Mouse (Mus musculus): ENCODE measurements at regions not wholly inside any gene's neighbourhood (a gene's known extent, or its start where the extent isn't known, plus 50 kb on each side); places are given as distances from the start of the nearest gene placed in this dataset.
"Not testable (repeated sequence)": the region's sequence is repeated elsewhere in the genome, so short reads cannot be mapped to it uniquely, and the experiment has no call there.

DNA sequence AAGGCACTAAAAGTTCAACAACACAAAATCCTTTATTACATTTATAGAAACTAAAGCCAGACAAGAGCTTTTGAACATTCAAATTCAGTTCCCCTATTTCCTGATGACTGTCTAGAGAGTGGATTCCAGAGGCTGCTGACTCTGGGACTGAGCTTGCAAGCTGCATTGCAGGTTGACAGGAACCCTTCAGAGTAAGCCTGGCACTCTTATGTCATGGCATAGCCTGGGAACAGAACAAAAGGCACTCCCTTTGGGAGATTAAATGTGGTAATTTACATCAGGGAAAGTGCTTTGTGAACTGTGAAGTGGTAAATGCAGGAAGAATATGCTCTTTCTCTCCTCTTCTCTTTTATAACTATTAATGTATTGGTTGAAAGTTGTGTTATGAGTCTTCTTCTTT, 847.3 kb downstream of the Bcl11a start:
- no peak for DNase-seq (ENCODE audit: low read depth, low spot score)

DNA sequence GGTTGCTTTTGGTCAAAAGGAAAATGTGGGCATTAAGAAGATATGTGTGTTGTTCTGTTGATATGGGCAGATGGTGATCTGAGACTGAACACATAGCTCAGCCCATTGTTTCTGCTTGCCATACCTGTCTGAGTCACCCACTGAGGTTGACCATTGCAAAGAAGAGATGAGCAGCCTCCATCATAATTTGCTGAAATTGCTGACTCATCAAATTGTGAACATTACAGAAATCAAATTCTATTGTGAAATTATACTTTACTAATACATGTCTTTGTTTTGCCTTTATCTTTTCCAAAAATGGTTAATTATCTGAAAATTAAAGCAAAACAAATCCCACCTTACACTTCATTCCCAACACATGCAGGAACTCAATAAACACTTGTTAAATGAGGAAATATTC, 865.8 kb downstream of the Bcl11a start:
- DNase-seq (ENCODE audit: low read depth, low spot score), result no peak

DNA sequence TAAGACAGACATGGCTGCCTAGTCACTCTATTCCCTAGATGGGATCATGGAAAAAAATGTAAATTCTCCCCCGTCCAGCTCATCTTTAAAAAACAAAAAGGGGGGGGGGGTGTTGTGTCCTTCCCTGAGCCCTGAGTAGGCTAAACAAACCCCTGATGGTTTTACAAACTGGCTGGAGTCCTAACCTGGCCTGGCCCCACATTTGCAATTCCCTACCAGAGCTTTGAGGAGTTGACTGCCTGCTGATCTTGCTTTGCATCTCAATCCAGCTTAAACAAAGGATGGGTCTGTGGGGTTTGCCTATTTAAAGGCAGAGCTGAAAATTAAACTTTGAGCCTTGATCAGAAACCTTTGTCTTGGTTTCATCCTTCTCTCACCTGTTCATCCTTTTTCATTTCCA, 873.3 kb downstream of the Bcl11a start:
- peak; percentile 71 for DNase-seq (ENCODE audit: low read depth, low spot score)

DNA sequence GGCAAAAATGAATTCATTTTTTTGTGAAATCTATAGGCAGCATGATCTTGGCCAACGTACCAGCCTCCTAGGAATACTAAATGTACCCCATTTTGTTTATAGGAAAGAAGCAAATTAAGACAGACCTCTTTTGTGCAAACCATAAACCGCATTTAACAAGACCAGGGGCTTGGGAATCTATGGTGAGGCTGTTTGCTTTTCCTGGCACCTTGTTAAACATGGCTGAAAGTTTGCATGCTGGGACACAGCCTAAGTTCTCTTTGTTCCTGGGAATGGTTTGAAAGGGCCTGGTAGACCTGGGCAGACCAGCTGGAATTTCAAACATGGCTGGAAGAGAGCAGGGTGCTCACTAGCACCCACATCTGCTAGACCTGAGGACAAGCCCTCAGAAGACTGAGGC, 894.5 kb downstream of the Bcl11a start:
- DNase-seq (ENCODE audit: low read depth, low spot score), result no peak

DNA sequence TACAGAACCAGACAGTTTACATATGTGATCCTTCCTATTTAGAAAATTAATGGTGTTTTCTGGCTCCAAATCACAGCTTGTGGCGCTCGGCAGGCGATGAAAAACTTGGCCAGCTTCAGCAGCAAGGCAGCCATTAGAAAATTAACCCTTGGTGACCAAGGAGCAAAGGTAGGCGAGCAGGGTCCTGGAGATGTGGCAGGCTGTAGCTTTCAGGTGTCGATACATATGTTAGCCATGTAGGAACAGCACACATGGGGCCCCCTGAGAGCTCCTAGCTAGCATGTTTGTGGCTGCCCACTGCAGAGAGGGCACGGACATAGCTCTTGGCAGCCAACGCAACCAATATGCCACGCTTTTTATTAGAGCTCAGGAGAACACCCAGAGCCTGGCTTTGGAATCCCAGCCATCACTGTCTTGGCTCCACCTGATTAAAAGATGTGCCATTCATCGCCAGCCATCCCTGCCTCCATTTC, 902.4 kb downstream of the Bcl11a start:
- DNase-seq (ENCODE audit: low read depth, low spot score), result no peak

DNA sequence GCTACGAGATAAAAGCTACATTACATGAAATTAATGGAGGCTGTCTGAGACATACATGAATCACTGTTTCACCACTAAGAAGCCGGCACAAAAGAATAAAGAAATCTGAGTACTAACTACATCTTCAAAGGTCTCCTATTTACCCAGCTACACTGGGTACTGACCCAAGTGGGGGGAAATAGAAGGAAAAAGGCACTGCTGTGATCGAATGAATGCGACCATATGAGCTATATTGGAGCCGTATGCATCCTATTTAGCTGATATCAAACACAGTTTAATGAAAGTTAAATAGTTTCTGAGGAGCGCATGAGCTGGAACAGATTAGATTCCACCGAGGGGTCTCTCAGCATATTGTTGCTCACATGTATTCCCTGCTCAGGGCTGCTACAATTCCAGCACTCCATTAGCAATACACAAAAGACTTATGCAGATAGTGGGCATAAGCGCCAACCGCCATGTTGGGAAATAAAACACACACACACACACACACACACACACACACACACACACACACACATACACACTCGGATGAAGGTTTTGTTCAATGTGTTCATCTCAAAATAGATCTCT, 905.3 kb downstream of the Bcl11a start:
- no peak for DNase-seq (ENCODE audit: low read depth, low spot score)

DNA sequence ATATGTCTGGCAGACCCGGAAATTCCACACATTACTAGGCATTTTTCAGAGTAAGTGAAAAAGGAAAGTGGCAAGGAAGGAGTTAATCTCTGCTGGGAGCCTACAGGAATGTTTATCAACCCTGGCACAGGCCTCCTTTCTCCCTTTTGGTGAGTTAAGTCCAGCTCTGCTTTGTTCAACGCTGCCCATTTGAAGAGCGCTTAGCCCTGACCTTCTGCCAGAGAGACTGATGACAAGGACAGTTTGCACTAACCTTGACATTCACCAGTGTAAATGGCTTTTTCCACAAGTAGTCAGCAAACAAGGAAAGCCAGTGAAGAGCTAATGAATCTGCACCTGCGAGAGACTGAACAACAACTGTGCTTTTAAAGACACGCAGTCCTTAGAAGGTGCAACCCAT, 927.6 kb downstream of the Bcl11a start:
- peak; percentile 11 for DNase-seq (ENCODE audit: low read depth, low spot score)

DNA sequence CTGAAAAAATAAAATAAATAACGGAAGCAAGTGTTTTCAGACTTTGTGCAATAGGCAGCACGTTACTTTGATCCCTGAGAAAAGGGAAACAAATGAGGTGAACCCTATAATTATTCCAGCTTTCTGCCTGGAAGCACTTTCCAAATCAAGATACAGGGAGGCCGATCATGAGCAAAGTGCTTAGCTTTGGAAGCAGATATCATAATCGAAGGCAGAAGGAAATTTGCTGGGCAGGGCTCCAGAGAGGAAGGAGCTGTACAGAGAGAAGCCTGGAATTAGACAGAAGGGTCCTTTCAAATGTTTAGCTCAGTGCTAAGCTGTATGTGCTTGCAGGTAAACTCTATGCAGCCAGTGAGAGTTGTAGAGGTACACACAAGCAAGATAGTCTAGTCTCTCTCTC, 948.9 kb downstream of the Bcl11a start:
- no peak for DNase-seq (ENCODE audit: low read depth, low spot score)

DNA sequence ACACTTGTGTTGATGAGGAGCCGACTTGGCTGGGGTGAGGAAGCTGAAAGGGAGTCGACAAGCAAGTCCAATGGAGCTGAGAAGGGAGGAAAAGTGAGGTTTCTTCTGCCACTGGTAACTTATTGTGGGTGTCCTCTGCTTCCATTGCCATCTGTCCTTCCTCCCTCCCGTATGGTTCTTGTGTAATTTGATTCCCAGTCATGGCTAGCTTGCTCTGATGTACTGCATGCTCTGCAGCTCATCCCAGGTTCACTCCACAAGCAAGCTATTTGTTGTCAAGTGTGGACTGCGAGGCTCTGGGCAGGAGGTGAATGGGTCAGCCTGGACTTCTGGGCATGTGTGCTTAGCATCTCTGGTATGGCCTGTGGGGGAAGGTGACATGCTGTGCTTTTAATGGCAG, 963.1 kb downstream of the Bcl11a start:
- no peak for DNase-seq (ENCODE audit: low read depth, low spot score)

DNA sequence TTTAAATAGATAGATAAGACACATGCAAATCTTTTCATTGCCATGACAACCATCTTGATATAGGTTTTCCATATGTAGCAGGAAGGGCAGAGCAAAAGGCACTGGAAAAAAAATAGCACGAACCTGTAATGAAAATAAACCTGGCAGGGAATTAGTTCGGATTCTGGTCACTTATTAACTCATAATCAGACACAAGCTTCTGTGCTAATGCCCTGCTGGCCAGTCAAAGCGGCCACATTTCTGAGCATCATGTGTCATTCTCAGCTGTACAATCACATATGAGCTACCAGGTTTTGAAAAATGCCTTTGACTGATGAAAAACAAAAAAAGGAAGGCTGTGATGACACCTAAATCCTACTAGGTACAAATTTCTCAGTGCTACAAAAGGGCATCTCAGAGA, 964.9 kb downstream of the Bcl11a start:
- no peak for DNase-seq (ENCODE audit: low read depth, low spot score)

DNA sequence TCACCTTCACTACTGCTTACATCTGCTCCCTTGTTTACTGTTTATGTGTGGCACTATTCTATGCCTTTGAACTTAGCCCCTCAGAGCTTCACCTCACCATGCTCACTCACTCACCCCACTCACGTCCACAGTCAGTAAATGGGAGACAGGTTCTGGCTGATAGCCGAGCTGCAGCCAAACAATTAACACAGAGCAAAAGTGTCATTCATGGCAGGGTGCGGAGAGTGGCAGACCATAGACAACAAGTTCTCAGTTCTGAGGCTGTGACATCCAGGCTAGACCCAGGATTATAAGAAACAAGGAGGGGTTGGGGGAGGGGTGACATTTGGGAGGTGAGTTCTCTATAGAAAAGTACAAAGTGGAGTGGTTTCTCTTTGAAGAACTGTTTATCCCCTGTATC, 967.5 kb downstream of the Bcl11a start:
- DNase-seq (ENCODE audit: low read depth, low spot score), result no peak

DNA sequence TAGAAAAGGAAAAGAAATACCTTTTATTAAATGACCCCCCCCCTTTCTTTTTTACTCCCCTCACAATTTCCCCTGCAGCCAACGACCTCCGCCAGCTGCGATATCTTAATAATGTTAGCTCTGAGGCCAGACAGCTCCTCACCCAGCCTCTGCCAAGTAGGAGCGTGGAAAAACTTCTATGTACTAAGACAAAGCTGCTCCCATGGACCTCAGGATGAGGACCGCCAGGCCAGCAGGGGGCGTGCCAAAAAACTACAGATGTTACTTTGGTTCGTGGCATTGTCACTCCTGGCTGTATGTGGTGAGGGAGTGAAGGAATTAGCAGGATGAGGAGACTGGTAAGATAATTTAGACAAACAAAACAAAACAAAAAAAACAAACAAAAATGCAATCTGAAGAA, 968.1 kb downstream of the Bcl11a start:
- DNase-seq (ENCODE audit: low read depth, low spot score), result peak; percentile 45

DNA sequence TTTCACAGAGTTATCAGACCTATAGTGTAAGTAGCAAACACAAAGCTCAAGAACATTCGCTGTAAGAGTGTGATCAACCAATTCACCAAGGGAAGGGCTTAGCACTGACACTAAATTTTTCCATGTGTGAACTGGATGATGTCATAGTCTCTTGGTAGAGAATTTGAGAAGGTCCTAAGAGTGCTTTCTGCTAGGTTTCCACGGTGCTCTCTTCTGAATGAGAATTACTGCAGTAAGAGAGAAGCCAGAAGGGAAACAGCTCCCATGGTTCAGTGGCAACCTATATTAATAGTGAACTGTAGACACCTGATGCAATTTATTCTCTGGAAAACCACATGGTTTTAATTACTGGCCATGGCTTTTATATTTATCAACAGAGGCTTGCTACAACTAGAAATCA, 977.8 kb downstream of the Bcl11a start:
- no peak for DNase-seq (ENCODE audit: low read depth, low spot score)

DNA sequence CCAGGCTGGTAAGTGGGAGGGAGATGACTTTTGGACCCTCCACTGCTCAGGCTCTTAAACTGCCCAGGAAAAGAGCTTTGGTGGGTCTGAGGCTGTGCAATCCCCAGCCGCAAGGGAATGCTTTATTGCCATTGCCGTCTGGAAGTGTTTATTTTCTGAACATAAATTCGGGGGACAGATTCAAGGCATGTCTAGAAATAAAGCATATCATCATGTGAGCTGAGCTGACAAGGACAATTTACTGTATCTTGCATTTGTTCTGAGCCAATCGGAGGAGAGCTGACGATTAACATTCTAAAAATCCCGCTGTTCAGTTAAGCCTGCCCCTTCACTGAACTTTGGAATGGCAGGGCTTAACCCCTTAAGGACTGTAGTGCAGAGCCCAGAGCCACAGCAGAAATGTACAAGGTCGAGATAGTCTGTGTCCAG, 979.3 kb downstream of the Bcl11a start:
- DNase-seq (ENCODE audit: low read depth, low spot score), result no peak

DNA sequence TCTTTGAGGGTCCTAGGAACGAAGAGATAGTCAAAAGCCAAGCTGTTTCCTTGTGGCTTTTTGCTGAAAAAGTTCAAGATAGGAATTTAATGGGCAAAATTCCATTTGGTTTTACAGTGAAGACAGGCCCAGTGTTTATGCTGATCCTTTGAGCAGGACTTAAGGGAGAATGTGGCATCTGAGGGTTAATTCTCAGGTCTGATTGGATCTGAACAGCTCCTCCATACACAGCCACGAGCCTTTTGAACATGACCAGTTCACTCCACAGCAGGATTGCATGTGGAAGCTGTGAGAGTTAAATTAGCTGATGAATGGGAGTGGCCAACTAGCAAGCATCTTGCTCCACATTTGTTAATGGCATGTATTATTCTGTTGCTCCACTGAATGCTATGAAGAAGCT, 979.7 kb downstream of the Bcl11a start:
- DNase-seq (ENCODE audit: low read depth, low spot score), result no peak

DNA sequence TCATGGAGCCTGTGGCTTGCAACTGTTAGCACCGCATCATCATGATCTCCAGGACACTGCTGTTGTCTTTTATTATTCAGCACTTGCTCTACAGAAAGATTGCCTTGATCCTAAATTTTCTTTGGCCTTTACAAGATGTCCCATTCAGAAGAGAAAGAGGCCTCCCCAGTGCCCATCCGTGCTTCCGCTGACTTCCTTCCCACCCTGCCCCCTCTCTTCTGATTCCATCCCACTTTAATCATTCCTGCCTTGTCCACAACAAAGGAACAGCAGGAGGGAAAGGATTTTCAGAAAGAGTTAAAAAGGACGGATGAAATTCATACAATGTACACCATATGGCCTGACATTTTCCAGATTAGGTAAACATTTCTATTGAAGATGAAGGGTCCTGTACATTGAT, 985.2 kb downstream of the Bcl11a start:
- DNase-seq (ENCODE audit: low read depth, low spot score), result no peak

DNA sequence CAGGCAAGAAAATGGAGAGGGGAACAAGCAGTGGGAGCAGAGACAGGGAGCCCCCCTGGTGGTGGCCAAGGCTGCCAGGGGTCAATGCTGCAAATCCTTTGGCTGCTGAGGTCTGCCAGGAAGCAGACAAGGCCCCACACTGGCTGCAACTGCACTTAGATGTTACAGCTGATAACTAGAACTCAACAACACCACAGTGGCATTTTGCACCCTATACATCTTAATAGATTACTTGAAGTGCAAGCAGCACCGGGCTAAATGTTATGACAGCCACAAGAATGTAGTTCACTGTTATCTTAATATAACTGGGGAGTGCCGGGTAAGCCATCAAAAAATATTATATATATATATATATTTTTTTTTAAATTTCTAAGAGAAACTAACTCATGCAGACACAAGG, 986.1 kb downstream of the Bcl11a start:
- no peak for DNase-seq (ENCODE audit: low read depth, low spot score)

DNA sequence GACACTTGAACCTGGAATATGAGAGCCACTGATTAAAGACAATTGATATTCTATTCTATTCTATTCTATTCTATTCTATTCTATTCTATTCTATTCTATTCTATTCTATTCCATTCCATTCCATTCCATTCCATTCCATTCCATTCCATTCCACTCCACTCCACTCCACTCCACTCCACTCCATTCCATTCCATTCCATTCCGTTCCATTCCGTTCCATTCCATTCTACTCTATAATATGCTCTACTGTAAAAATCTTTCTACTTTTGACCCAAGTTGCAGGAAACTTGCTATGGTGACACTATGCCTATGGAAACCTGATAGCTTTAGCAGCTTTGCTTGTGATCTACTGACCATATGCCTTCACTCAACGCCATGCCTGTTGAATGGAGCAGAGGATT, 1022.1 kb downstream of the Bcl11a start:
- DNase-seq (ENCODE audit: low read depth, low spot score), result not testable (repeated sequence)

DNA sequence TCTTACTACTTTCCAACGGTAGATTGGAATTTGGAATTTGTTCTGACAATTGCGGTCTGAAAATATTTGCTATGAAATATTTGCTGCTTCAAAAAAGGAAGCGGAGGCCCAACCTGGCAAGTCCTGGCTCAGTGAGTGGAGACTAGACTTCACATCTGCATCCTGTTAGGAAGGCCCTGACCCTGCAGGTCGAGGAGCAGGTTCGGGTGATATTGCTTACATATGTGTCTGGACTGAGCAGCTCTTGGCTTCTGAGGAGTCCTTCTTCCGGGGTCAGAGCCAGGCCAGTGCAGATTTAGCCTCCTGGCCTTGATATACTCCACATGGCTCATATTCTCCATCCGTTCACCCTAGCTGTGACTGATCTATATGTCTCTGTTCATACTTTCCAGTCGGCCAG, 1026.6 kb downstream of the Bcl11a start:
- no peak for DNase-seq (ENCODE audit: low read depth, low spot score)

DNA sequence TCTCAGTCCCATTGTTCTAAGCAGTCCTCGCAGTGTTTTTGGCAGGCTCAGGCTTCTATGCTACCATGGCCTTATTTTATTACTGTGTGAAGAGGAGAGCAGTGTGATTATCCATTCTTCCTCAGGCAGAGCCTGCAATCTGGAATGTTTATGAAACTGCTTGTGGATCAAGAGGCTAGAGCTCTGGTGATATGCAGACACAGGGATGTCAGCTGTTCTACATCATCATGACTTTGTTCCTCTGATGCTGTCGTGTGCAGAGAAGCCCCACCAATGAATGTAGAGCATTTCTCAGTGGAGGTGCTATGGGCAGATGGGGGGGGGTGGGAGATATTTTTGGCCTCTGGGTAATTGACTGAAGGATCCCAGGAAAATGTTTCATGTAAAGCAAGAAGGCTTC, 1046.6 kb downstream of the Bcl11a start:
- DNase-seq (ENCODE audit: low read depth, low spot score), result no peak

DNA sequence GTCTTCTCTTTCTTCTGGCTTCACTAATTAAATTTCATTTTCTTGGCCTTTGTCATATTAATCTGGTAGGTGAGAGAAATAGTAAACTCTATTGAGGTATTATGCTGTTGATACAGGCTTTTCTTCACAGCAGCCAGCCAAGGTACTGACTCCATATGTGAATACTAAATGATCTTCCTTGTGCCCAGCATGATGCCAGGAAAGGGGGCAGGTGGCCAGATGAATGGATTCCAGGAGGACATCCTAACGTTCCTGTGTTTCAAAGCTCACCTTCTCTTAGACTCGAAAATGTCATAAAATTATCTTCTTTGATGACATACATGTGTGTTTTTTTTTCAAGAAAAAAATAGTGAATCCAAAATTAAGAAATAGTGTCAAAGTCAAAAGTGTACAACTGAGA, 1064.4 kb downstream of the Bcl11a start:
- DNase-seq (ENCODE audit: low read depth, low spot score), result no peak

DNA sequence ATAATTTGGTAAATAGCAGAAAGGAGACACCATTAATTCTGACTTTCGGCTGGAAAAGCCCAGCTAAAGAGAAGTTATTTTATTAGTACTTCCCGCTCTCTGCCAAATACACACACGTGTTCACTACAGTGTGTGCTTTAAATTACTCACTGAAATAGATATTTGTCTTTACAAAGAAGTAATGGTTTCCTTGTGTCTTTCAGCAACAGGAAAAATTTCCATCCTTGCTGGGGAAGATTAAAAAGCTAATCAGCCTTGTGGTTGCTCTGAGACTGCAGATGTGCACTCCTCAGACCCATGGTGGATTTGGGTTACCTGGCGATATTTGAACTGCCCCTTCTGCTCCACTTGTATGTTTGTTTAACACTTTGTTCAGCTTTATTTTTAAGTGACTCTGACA, 1065.0 kb downstream of the Bcl11a start:
- DNase-seq (ENCODE audit: low read depth, low spot score), result no peak

DNA sequence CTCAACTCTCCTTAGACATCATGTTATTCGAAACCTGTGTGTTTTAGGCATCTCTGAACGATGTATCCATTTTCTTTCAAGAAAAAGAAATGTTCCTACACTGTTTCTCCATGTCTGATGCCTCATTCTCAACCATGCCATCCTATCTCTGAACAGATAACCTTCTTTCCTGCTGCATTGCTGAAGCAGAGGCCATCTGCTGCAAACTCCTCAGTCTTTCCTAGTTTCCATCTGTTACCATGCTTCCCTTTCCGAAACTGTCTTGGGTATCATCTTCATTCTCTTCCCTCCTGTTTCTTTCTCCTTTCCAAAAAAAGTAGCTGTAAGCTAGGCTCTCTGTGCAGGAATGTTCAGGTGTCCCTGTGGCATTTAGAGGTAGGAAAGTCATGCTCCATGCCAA, 1063.3 kb downstream of the 5730522E02Rik start:
- DNase-seq (ENCODE audit: low read depth, low spot score), result no peak

DNA sequence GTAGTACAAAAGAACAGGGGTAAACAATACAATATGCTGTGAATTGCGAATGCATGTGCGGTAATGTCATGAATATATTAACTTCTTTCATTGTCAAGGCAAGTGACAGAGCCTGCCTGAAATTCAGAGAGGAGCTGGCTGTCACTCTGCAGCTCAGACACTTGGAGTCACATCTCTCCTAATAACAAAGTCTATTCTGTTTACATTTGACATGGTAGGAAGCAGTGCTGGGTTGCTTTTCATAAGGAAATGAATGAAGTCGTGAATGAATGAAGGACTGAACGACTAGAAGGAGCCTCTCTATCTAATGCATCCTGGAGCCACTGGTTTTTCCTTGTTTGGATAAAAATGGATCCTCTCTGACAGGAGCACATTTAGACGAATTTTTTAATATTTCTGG, 1053.9 kb downstream of the 5730522E02Rik start:
- DNase-seq (ENCODE audit: low read depth, low spot score), result no peak

Data from ES-CJ7 (cell line).